16 mouse cellular contexts compared by ENCODE assay signal in the genomic region with DNA sequence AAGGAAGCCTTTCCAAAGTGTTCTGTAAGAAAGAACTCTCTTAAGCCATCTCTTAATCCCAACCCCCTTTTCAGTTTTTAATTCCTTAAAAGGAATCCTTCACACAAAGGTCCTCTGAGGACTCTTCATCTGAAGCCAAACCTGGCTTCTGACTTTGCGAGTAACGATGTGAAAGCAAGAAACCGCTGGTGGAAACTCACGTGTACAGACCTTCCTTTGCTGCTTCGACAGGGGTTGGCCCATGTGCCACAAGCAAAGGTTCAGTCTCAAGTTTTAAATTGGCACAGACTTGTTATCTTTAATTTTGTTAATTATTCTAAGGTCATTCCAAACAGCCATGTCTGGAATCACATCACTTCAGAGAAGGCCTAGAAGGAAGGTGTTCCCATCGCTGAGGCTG.
"Had no signal": no experiment of that assay in that cellular context is flagged by ENCODE, and none has a peak within 500 bp of the region (broad histone marks: within the 10 kb centered on the region; RNA-seq: fewer than 3 reads in every experiment).

No protein-coding gene starts in this region.

- H3K27ac ChIP-seq: neural tube, embryonic 13.5 days; neural tube, embryonic 15.5 days; stomach, embryonic 15.5 days; stomach, postnatal 0 days had no signal

- H3K9ac ChIP-seq: neural tube, embryonic 13.5 days; neural tube, embryonic 15.5 days; stomach, embryonic 15.5 days had no signal

- H3K4me2 ChIP-seq: neural tube, embryonic 13.5 days; neural tube, embryonic 15.5 days; stomach, embryonic 15.5 days had no signal

- DNase-seq: retina, postnatal 1 day; right cerebral cortex, adult 18-20 months; right cerebral cortex, postnatal 14 days; right cerebral cortex, postnatal 25 days; right cerebral cortex, postnatal 4 days; spleen, adult 18-20 months; thymus, adult 18-20 months; thymus, adult 2 months; thymus, postnatal 14 days; thymus, postnatal 25 days; thymus, postnatal 36 days; thymus, postnatal 4 days had no signal

- H3K36me3 ChIP-seq: neural tube, embryonic 13.5 days; neural tube, embryonic 15.5 days; stomach, embryonic 15.5 days had no signal

- H3K4me1 ChIP-seq: neural tube, embryonic 15.5 days; stomach, embryonic 15.5 days had no signal

- H3K4me3 ChIP-seq: neural tube, embryonic 13.5 days; neural tube, embryonic 15.5 days; stomach, embryonic 15.5 days had no signal

- H3K27me3 ChIP-seq: neural tube, embryonic 13.5 days; neural tube, embryonic 15.5 days; stomach, embryonic 15.5 days had no signal

- H3K9me3 ChIP-seq: neural tube, embryonic 13.5 days; neural tube, embryonic 15.5 days; stomach, embryonic 15.5 days had no signal
